Mouse (Mus musculus) macrophage (primary cell): ENCODE results near the gene Ager. TPM values are rescaled to one million over a fixed set of nuclear protein-coding genes. Genes with fewer than 3 reads are reported as not detected.

Experiments
- H3K27ac ChIP-seq: fragments of 350-480 bp; formaldehyde crosslinking; 2 replicates; pipeline ENCODE4 v1.9.0; 2021
- H3K36me3 ChIP-seq: fragments of 350-480 bp; formaldehyde crosslinking; 2 replicates; pipeline ENCODE4 v1.9.0; 2021; ENCODE audit errors: inconsistent target
- H3K4me3 ChIP-seq: fragments of 350-480 bp; formaldehyde crosslinking; 2 replicates; pipeline ENCODE4 v1.9.0; 2021; ENCODE audit errors: inconsistent target
- H3K79me2 ChIP-seq: fragments of 350-480 bp; formaldehyde crosslinking; 2 replicates; pipeline ENCODE4 v1.9.0; 2021; ENCODE audit errors: inconsistent target
- WGBS: methylation state at CpG from one replicate; pipeline ENCODE4 v1.1.7; 2026; ENCODE audit warnings: inconsistent platforms; ENCODE audit not compliant: missing documents; 5-methylcytosine and 5-hydroxymethylcytosine counted together
- polyA plus RNA-seq: library from polyadenylated mRNA; stranded (reverse); fragments of 250-400 nt; gene quantifications from 3 replicates; pipeline ENCODE4 v1.2.4, GENCODE M21; 2018; ENCODE audit warnings: inconsistent platforms

Gene Ager
- polyA plus RNA-seq, 1 experiment from 2014 or later, result 0.27 TPM

DNA sequence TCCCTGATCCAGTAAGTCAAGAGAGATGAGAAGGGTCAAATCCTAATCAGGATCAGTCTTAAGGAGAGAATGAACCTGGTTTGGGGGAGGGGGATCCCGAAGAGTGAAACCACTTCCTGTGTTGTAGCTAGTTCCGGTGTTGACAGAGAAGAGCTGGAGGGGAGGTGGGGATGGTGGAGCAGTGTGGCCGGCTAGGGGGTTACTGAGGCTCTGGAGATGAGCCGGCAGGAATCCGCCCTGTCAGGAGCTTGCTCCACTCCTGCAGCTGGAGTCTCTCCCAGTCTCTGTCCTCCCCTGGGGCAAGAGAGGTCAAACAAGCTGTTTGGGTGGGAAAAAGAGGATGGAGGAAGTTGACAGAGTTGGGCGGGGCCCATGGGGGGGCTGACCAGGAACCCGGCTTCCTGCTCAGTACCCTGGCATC lies 8.0 kb upstream of the Ager start, which contains the start of gene Gpsm3:
Gene Gpsm3 (plus strand): TSS at position 126 of the 421 bp plus-strand sequence.
- Histone ChIP-seq H3K36me3 (peaks cover 3% of the 10 kb centered on the region; the same call in 1 of the 2 replicates), H3K27ac (peak within 1 kb of the TSS; percentile 92), H3K4me3 (peak within 1 kb of the TSS; percentile 75), H3K79me2 (peaks cover 58% of the 10 kb centered on the region)
- 4% methylated on average over 7 of the region's 7 CpGs for WGBS

DNA sequence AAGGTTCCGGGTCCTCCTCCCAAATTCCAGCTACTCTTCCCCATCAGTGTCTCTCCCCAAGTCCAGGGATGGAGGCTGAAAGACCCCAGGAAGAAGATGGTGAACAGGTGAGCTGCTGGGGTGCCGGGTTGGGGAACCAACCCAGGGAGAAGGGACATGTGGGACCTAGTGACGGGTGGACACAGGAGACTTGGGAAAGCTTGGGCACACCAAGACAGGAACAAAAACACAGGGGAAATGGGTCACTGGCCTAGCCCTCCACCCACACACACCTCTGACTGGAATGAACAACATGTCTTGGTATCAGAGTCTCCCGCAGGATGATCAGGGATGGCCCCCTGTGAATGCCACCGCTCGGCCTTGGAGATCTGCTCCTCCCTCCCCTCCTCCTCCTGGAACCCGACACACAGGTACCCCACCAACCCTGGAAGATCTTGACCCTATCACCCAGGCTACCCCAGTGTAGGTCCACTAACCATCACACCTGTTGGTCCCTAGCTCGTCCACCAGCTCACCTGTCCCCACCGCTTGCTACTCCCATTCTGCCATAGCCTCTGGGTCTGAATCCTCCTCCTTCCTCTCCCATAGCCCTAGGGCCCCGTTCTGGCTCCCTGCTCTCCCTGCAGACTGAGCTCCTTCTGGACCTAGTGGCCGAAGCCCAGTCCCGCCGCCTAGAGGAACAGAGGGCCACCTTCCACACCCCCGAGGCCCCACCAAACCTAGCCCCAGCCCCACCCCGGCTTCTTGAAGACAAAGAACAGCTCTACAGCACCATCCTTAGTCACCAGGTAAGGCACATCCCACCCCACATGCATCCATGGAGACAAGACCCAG lies 7.3 kb upstream of the Ager start:
- Histone ChIP-seq H3K4me3 (peak overlapping the region; percentile 75), H3K36me3 (peaks cover 9% of the 10 kb centered on the region; the same call in 1 of the 2 replicates), H3K27ac (peak overlapping the region; percentile 92), H3K79me2 (peaks cover 58% of the 10 kb centered on the region)
- 27% methylated on average over 15 of the region's 15 CpGs for WGBS

DNA sequence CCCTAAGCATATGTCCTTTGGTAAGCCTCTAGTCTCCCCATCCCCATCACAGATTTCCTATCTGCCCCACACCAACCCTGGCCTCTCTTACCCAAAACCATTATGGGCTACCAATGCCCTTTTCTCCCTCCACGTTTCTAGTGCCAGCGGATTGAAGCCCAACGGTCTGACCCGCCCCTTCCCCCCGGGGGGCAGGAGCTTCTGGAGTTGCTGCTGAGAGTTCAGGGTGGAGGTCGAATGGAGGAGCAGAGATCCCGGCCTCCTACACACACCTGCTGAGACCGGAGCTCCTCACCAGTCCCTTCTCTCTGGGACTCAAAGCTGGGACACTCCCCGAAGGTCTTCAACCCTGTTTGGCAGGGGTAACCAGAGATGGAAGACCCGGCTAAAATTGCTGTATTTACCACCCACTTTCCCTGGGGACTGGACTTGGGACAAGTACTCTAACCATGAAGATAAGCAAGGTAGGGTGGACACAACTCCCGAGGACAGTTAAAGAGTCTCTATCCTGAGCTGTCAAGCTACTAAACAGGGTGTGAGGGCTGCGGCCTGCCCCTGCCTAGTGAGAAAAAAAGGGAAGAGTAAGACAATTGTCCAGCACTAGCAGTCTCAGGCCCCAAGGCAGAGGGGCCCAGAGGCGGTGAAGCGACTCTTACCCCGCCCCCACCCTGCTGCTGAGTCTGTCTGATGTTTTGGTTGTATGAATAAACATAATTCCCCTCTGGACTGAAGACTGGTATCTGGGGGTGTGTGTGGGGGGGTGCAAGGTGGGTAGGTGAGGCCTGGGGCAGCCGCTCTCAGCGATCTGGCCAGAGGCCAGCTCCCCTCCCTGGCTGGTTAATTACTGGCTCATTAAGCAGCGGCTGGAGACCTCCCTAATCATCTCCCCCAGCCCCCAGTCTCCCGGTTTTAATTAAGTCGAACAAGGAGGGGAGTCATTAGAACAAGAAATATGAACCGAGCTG lies 6.4 kb upstream of the Ager start, which contains the start of gene Pbx2:
Gene Pbx2 (plus strand): TSS at position 238 of the 965 bp plus-strand sequence.
- Histone ChIP-seq H3K79me2 (peaks cover 58% of the 10 kb centered on the region), H3K27ac (peak within 1 kb of the TSS; percentile 92), H3K4me3 (peak within 1 kb of the TSS; percentile 75), H3K36me3 (peaks cover 19% of the 10 kb centered on the region; the same call in 1 of the 2 replicates)
- 5% methylated on average over 21 of the region's 21 CpGs for WGBS

DNA sequence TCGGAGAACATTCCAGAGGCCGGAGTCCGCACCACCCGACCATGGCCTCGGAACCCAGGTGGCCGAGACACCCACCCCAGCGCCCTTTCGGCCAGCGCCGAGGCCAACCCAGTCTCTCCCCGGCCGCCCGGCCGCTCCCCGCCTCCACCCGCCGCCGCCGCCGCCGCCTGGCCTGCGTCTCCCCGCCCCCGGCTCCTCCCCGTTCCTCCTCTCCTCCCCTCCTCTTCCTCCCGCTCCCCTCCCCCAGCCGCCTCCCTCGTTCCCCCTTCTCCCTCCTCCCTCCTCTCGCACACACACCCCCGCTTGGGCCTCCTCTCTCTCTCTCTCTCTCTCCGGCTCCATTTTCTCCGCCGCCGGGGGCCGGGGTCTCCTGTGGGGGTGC lies 5.7 kb upstream of the Ager start:
- Histone ChIP-seq H3K36me3 (peaks cover 19% of the 10 kb centered on the region; the same call in 1 of the 2 replicates), H3K27ac (peak overlapping the region; percentile 92), H3K4me3 (peak overlapping the region; percentile 75), H3K79me2 (peaks cover 58% of the 10 kb centered on the region)
- WGBS, result 0% methylated on average over 16 of the region's 35 CpGs

DNA sequence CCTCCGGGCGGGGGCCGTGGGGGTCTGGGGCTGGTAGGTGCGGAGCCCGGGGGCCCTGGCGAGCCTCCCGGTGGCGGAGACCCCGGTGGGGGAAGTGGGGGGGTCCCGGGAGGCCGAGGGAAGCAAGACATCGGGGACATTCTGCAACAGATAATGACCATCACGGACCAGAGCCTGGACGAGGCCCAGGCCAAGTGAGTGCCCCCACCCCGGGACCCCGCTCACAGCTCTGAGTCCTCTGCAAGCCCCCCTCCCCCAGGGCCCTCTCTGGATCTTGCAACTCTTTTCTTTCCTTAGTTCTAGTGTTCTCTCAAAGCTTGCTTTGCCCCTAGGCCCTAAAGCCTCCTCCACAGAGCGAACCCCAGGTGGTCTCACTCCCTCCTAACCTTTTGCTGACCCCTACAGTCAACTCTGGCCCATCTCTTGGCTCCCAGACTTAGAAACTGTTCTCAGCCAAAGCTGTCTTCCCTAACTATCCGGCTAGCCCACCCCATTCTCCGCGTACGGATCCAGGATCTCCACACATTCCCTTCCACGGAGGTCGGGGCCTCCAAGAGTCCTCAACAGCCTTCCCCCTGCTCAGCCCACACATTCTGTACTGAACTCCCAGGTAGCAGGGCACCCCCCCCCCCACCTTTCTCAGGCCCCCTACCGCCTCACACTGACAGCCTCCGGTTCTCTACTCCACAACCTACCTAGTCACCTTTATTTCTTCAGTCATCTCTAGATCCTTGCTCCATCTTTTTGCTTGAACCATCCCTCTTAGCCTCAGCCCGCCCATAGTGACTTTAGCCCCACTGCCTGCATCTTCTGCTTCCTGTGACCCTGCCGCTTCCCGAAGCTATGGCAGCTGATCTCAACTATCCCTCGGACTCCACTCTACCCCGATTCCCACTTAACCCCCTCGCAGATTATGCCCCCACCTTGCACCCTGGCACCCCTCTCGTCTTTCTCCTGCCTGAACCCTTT lies 4.8 kb upstream of the Ager start:
- Histone ChIP-seq H3K36me3 (peaks cover 19% of the 10 kb centered on the region; the same call in 1 of the 2 replicates), H3K79me2 (peaks cover 56% of the 10 kb centered on the region), H3K27ac (peak overlapping the region; percentile 71), H3K4me3 (peak overlapping the region; percentile 53)
- 2% methylated on average over 32 of the region's 32 CpGs for WGBS

DNA sequence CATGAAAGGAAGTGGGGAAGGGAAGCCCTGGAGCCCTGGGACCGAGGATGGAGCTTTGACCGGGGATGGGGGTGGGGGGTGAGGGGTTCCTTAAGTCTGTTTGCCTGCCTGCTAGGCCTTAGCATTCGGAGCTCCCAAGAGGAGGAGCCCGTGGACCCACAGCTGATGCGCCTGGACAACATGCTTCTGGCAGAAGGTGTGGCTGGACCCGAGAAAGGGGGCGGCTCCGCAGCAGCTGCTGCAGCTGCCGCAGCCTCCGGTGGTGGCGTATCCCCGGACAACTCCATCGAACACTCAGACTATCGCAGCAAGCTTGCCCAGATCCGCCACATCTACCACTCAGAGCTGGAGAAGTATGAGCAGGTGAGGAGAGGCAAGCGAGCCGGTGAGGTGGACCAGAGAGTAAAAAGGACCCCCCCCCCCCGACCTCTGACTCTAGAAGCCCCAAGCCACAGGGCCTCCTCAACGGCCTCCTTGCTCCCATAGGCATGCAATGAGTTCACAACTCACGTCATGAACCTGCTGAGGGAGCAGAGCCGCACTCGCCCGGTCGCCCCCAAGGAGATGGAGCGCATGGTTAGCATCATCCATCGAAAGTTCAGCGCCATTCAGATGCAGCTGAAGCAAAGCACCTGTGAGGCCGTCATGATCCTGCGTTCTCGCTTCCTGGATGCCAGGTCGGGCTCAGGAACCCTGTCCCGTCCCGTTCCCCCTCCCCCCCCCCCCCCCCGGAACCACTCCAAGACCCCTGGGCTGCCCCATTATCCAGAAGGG lies 3.7 kb upstream of the Ager start:
- H3K36me3 ChIP-seq, result peaks cover 19% of the 10 kb centered on the region; the same call in 1 of the 2 replicates
- 79% methylated on average over 33 of the region's 34 CpGs for WGBS
- H3K4me3 ChIP-seq, result peak overlapping the region; percentile 53
- peaks cover 45% of the 10 kb centered on the region for H3K79me2 ChIP-seq
- H3K27ac ChIP-seq, result peak overlapping the region; percentile 71; the same call in 1 of the 2 replicates

DNA sequence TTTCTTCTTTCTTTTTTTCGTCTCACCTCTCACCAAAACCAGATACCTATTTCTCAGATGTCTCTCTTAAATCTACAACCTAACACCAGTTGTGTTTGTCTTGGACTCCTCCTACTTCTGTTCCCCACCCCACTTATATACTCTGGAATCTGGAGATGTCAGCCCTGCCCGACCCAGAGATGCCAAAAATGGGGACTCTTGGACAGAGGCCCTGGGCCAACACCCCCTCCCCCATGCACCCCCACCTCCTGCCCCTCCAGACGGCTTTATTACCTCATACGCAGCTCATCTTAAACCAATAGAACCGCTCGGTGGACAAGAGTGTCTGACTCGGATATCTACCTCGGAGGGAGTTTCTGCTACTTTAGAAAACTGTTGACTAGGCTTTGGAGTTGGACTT lies 1.6 kb upstream of the Ager start:
- Histone ChIP-seq H3K27ac (no peak overlapping the region), H3K79me2 (peaks cover 23% of the 10 kb centered on the region; the same call in 1 of the 2 replicates), H3K36me3 (peaks cover 19% of the 10 kb centered on the region; the same call in 1 of the 2 replicates), H3K4me3 (no peak overlapping the region)
- 89% methylated on average over 8 of the region's 8 CpGs for WGBS

DNA sequence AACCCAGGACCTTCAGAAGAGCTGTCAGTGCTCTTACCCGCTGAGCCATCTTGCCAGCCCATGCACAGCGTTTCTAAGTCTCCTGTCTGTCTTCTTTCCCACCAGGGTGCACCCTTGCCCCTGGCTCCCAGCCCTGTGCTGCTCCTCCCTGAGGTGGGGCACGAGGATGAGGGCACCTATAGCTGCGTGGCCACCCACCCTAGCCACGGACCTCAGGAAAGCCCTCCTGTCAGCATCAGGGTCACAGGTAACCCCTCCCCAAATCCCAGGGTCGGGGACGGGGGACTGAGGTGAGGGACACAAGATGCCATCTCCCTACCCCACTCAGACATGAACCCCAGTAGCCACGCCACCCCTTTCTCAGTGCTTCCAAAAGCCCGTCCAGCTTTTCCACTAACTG lies 2.2 kb downstream of the Ager start:
- Histone ChIP-seq H3K27ac (no peak overlapping the region), H3K4me3 (no peak overlapping the region), H3K36me3 (peaks cover 14% of the 10 kb centered on the region; the same call in 1 of the 2 replicates), H3K79me2 (peaks cover 15% of the 10 kb centered on the region)
- WGBS, result 85% methylated on average over 9 of the region's 9 CpGs

DNA sequence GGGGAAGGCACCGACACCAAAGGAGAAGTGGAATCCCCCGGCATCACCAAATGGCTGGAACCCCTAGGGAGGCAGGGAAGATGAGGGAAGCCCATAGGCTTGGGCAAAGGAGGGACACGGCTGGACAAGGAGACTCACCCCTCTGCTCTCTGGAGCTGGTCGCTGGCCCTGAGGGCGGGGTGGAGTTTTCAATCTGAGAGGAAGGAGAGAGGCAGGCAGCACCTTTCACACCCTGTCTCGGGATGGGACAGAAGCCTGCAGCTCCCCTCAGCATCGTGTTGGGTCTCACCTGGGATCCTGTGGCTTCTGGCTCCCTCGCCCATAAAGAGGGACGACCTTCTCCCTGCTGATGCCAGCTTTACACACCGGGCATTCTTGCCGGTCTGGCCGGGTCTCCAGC lies 4.1 kb downstream of the Ager start:
- no peak overlapping the region for H3K4me3 ChIP-seq
- peaks cover 27% of the 10 kb centered on the region for H3K79me2 ChIP-seq
- WGBS, result 91% methylated on average over 12 of the region's 12 CpGs
- no peak overlapping the region for H3K27ac ChIP-seq
- H3K36me3 ChIP-seq, result no peaks in the 10 kb centered on the region

DNA sequence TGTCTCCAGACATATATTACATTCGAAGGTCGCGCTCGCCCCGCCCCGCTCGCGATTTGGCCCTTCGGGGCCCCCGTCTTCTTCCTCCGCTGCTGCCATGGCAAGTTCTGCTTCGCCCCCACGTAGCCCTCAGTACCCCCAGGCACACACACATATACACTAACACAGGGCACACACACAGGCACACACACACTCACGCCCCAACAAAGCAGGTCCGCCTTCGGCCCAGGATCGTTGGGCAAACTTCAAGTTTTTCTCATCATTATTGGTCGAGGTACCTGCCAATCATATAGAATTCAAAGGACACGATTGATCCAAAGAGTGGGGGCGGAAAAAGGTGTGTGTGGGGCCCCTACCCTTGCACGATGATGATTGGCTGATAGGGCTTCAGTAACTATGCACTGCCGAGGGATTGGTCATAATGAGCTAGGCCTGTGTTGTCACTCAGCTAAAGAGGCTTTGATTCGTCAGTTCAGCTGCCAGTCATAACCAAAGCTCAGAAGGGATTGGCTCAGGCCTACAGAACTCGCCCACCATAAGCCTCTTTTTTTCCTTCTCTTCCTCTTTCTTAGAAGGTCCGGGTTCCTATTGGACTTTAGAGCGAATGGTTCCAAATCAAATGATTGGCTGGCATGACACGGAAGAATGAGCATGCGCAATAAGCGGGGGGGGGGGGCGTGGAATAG lies 5.9 kb downstream of the Ager start, which contains the start of gene Rnf5:
Gene Rnf5 (minus strand): TSS at position 316 of the 686 bp plus-strand sequence.
- 2% methylated on average over 25 of the region's 30 CpGs for WGBS
- Histone ChIP-seq H3K36me3 (no peaks in the 10 kb centered on the region), H3K27ac (peak within 1 kb of the TSS; percentile 85), H3K79me2 (peaks cover 44% of the 10 kb centered on the region), H3K4me3 (peak within 1 kb of the TSS; percentile 86)

DNA sequence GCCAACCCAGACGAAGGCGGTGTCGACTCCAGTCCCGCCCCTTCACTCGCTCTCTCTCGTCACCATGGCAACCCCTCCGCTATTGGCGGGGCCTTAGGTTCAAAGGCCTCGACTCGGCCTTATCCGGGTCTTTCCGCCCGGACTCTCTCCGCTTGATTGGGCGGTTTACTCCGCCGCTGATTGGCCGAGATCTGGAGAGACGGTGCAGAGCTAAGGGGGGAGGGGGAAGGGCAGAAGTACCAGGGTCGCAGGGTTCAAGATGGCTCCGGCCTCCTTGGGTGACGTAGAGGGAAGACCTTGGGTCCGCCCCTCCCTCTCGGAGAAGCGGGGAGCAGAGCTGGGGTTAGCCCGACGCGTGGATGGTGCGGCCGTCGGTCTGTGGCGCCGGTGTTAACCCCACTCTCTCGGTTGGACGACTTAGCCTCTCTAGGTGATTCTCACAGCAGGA lies 6.4 kb downstream of the Ager start, which contains the start of gene Agpat1:
Gene Agpat1 (plus strand): TSS at position 202 of the 448 bp plus-strand sequence.
- peak within 1 kb of the TSS; percentile 85 for H3K27ac ChIP-seq
- no peaks in the 10 kb centered on the region for H3K36me3 ChIP-seq
- H3K79me2 ChIP-seq, result peaks cover 49% of the 10 kb centered on the region
- 1% methylated on average over 31 of the region's 35 CpGs for WGBS
- peak within 1 kb of the TSS; percentile 86 for H3K4me3 ChIP-seq

DNA sequence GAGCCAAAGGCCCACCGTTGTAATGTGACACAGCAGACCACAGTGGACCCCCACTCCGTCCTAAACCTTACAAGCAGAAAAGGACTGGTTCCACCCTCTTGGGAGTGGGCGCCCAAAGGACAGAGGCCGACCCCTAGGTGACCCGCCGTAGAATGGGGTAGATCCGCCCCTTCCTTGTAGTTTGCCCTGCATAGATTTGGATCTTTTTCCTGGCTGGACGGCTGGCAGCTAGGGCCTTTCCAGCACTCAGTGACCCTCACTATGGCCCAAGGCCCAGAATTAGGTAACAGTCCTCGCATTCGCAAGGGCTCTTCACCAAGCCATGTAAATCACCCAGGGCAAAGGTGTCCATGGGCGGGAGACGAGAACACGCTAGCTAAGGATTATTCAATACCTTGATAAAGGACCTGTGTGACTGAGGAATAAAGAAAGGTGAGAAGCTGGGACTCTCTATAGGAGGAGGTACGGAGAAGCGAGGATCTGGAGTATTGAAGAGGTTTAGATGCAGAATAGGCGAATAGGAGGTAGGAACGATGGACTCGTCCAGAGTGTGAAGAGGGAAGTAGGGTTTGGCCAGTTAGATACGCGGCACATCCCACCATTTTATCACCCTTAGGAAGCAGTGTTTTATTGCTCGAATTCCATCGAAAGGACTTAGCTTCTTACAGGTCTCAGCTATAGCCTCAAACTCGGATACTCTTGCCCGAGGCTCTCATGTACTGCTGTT lies 7.0 kb downstream of the Ager start:
- H3K4me3 ChIP-seq, result peak overlapping the region; percentile 75
- 19% methylated on average over 24 of the region's 24 CpGs for WGBS
- H3K79me2 ChIP-seq, result peaks cover 52% of the 10 kb centered on the region
- H3K36me3 ChIP-seq, result no peaks in the 10 kb centered on the region
- peak overlapping the region; percentile 85 for H3K27ac ChIP-seq
